Mouse (Mus musculus) frontal cortex, postnatal 10 days (tissue): ENCODE results near the gene Papss2.

ENCODE experiments used
- DNase-seq, 2 experiments: peaks; one replicate each; pipeline ENCODE4 v3.0.0; 2022; ENCODE audit warnings: low spot score in 2 of 2, mixed read lengths in 1 of 2

Papss2 gene

DNA sequence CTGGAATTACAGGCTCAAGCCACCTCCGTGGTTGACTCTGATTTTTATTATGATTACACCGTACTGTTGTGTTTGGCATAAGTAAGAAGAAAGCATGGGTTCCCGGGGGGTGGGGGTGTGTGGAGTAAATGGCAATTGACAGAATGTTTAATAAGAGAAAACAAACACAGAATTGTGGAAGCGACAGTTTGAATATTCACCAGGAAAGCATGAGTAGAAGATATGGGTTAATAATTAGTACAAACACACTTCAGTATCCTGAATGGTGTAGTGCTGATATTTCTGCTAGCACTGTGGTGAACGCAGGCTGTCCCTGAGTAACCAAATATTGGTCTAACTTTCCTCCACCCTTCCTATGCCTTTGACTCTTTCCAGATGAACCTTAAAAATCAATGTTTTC is 3.8 kb downstream of the Papss2 start:
- DNase-seq = no peak

DNA sequence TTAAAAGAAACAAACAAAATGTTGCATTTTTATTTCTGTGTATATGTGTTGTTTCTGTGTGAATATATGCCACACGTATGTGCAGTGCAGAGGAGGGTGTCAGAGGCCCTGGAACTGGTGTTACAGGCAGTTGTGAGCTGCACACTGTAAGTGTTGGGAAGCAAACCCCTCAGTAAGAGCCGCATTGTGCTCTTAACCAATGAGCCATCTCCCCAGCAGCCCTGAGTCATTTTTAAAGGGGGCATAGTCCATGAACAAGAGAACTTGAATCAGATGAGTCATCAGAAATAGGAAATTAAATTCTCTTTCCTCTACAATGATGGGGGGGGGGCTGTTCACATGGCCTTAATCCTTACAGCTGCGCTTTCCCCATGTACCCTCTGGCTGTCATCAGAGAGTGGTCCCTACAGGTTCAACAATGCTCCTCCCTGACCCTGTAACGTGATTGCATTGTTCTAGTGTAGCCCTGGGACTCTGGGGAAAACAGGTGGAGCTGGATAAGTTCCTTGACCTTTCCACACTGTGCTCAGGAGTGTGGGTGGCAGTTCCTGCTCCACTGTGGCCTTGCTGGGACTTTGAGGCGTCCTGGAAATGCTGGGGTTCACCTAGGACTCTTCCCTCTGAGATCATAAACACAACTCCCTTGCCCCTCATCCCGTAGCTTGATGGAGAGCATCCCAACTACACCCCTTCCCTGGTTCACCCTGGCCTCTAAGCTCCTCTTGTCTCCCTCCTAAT is 5.6 kb downstream of the Papss2 start:
- DNase-seq = no peak

DNA sequence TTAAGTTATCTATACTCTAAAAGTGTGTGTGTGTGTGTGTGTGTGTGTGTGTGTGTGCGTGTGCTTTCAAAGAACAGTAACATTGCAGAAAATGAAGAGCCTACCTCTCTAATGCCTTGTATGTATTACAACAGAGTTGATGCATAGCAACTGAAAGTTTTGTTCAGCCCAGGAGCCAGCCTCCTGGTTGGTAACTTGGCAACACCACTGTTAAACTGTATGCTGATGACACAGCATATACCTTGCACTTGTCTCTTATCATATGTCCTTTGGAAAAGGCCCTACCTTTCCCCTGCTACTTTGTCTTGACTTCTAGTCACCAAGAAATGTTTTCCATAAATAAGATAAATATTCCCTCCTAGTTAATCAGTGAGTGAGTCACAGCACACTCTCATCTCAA is 7.9 kb downstream of the Papss2 start:
- no peak for DNase-seq

DNA sequence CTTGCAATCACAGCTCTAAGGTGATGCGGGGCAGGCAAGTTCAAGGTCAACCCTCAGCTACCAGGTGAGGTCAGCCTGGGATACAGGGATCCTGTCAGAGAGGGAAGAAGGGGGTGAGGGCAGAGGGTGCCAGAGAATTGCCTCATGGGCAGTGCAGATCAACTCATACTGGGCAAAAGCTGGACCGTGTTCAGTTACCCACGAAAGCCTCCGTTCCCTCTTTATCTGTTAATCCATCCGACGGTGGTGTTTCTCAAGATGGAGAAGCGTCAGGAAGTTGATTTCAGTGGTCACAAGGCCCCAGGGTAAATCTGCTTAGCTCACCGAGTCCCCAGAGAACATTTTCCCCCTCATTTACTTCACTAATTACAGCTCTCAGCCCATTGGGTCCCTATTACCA is 8.5 kb downstream of the Papss2 start:
- DNase-seq = no peak

DNA sequence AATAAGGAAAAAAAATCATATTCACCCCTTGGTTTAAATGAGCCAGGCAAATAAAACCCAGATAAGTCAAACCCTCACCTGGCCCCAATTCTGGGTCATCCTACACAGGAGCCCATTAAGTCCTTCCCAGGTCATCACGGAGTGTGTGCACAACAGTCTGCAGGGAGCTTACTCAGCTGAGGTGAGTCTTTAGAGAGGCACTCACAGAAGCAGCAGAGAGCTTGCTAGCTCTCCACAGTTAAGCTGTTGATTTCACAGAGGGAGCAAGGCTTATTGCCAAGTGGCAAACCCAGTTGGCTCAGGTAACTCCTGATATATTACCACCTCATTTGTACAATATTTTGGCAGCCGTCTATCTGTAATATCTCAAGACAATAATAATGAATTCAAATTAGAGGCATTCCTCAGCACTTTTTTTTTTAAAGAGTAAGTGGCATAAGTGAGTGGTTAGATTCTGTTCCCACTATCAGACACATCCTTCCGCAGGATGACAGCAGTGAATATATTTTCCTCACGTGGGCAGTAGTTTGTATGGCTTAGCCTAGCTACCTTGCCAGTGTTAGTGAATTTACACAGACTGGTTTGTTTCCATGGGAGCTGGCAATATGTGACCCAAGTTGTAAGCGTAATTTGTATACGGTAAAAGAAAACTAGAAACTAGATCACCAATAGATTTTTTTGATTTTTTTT is 9.1 kb downstream of the Papss2 start:
- no peak for DNase-seq

DNA sequence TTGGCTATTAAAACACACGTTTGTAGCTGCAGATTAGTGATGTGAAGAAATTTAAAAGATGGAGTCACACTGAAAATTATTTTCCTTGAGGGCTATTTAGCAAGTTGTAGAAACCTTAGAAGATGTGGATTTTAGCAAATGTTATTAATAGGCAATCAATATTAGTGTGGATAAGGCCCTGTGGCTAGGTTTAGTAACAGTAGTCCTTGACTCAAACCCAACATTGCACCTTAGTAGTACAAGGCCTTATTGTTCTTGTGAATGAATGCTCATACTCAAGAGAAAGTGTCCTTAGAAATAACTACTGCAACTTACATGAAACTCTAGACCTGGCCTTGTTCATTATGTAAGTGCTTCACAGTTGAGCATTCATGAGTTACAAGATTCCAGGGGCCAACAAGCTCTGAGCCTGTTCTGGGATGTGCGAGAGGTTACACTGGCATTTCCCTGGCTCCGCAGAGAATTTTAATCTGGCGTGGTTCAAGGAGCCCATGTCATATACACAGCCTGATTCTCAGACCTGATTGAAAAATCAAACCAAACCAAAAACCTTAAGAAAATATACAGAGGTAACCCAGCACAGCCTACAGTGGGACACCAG is 10.7 kb downstream of the Papss2 start:
- DNase-seq = no peak

DNA sequence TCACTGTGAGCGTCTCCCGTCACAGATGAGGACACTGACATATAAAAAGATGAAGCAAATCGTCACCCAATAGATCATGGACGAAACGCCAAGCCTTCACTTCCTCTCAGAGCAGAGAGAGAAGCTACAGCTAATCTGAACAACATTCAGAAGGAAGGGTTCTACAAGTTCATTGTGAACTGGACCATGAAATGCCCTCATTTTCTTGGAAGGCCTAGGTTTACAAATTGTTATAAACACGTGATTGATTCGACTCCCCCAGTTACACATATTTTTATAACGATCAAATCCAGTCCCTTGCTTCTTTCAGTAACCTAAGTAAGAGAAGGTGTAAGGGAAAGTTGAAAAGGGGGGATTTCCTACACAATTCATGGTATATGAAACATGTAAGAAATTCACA is 11.4 kb downstream of the Papss2 start:
- no peak for DNase-seq

DNA sequence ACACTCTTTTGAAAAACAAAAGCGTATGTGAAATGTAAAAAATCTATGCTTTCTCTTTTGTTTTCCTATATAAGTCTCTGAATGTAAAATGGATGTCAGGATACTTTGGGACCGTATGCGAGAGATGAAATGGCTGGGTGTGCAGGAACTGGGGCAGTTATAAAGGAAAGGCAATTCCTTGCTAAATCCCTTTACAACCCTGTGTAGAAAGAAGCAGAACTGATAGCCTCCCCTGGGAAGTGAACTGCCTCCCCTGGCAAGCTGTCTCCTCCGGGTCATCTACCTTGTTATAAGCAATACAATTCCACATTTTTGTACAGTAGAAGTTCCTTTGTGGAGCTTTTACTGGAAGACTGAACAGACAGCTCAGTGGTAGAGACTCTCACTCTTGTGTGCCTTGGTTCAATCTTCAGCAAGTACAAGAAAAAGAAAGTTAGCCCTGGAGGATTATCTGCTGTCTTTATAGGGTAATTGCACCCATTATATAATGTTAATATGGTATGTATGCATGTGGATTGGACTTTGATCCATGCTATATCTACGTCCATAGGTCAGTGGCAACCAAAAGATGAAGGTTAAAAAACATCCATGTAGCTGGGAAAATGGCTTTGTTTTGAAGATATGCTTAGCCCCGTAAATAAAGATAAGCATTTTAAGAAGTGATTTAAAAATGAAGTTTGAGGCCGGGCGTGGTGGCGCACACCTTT is 15.9 kb downstream of the Papss2 start:
- DNase-seq = no peak

DNA sequence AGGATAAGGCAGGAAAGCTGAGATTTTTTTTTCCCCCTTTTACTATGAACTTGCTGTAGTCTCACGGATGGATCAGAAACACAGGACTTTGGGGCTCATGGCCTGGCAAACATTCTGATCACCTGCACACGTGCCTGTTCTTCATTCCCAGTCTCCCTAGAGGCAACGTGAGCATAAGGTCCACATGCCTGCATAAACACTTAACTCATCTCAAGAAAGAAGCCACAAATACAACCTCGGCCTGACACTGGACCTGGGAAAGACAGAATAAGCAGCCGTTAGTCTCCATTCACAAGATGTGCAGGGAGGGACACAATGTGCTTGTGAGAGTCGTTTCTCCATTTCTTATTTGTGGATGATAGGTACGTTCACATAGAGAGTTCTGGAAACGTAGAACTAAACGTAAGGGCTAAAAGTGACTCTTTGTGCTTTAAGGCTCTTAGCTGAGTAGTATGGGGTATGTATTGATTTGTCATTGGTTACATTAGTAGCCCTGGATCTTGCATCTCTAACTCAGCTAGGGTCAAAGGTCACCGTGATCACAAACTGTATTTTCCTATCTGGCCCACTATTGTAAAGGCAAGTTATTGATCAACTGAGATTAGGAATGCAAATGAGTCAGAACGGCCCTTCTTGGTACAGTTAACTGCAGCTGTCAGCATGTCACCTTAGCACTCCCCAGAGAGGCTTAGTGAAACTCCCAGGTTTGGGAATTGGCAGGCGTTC is 18.6 kb downstream of the Papss2 start:
- no peak for DNase-seq

DNA sequence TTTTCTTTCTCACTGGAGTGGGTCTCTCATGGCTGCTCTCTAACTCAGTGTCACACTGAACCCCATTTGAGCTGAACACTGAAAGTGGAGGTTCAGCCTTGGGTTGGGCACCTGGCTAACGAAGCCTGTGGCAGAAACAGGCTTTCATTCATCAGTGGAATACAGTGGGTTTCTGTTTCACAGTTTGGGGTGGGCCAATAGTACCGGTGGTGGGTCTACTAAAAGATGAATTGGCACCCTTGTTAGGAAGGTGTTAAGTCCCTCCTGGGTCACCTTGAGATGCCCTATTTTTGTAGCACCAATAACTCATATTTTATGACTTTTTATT is 19.1 kb downstream of the Papss2 start:
- no peak for DNase-seq

DNA sequence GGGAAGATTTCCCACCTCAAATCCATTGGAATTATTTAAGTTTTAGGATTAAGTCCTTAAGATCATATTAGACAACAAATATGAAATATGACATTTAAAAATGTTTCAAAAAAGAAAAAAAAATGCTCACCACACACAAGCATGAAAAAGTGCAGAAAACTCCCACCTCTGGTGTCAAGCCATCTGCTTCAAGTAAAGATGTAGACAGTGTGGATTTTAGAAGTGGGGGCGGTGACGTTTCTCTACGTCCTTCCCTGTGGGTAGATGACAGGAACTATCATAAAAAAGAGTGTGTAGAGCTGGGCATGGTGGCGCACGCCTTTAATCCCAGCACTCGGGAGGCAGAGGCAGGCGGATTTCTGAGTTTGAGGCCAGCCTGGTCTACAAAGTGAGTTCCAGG is 21.1 kb downstream of the Papss2 start:
- no peak for DNase-seq

DNA sequence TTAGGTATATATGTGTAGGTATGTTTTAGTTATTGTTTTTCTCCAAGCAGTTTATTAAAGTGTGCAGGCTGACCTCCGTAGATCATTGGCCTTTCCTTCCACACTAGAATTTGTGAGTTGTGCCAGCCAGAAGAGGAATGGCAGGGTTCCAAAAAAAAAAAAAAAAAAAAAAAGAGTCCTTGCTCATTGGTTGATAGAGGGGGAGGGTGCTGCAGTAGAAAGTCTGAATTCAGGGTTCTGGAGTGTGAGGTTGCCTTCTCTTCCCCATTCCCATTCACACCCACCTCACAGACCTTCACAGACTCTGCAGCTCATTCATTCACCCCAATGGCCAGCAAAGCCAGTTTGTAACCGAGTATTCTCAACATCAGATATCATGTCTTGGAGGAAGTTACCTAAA is 24.1 kb downstream of the Papss2 start:
- no peak for DNase-seq

DNA sequence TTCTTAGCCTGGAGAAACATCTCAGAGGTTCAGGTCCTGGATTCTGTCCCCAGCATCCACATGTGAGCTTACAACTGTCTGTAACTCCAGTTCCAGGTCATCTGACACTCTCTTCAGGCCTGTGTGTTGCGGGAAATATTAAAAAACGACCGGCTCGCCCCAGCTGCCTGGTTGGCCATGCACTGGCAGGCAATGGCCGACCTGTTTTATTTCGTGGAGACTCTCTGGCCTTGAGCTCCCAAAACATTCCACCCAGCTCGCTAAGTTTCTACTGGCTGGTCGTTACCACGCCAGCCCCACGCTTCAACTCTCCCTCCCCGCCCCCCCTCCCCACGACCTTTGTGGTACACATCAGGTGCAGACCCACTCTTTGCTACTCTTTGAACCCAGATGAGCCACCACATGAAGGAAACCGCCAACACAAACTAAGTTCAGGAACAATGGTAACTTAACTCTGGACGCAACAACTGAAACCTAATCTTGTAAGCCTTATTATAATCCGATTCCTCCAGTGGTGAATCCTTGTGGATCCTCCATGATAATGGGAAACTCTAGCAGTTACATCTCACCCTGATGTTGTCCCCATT is 25.4 kb downstream of the Papss2 start:
- DNase-seq = no peak

DNA sequence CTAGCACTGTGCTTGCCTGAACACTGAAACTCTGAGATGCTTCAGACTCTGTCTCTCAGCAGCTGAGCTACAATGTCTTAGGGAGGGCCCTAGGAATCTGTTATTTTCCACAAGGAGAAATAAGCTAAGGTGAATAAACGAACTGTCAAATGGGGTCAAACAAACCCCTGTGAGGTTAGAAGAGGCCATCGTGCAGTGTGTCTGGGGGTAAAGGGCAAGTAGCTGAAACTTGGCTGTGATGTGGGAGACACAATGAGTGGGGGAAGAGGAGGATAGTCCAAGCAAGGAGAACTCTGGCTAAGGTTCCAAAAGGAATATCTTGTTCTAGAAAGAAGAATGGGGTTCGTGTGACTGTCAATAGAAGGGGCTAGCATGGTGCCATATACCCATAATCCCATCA is 26.6 kb downstream of the Papss2 start:
- no peak for DNase-seq

DNA sequence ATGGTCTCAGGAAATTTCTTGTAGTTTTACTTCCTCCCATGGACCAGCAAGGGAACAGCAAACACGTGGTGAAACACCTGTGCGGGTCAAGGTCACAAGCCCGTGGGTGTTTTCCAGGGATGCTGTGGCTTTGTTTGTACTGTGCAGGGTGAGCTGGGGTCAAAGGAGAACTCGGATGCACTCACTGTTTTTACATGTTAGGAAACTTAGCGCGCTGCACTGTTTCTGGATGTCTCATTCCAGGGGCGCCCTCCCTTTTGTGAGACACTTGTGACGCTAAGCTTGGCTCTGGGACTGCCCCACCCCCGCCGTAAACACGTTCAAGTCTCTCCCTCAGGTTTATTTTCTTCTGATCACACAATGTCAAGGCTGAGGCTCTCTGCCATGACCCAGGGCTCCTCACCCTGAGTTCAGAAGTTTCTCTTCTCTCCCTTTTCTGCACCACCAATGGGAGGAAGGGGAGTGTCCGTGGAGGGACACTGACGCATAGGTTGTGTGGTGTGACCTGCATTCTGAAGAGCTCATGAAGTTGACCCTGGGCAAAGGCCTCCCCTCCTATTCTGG is 31.3 kb downstream of the Papss2 start:
- no peak for DNase-seq

DNA sequence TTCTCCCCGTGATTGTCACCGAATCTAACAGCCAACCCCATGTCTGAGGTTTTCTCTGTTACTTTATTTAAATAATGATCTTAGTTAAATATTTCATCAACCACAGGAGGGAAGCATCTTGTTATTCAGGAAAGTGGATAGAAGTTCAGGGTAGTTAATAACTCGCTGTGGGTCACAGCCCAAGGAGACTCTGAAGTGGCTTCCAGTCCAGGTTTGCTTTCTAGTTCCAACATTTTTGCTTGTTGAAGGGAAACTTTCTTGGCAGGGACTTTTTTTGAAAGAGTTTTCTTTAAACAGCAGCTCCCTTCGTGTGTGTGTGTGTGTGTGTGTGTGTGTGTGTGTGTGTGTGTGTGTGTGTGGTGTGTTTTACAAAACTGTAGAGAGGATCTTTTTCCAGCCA is 32.0 kb downstream of the Papss2 start:
- no peak for DNase-seq

DNA sequence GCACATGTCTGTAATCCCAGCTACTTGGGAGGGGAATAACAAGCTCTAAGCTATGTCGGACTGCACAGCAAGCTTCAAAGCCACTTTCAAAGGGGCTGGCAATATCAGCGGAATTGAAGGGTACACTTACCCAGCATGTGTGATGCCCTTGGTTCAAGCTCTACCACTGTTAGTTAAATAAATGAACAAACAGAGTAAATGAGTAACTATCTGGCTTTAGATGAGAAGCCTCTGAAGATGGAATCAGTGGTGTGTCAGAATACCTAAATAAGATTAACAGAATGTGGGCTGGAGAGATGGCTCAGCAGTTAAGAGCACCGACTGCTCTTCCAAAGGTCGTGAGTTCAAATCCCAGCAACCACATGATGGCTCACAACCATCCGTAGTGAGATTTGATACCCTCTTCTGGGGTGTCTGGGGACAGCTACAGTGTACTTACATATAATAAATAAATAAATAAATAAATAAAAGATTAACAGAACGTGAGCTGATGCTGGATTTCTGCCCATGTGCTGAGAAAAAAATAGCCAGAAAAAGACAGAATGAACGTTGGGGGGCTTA is 33.1 kb downstream of the Papss2 start:
- no peak for DNase-seq

DNA sequence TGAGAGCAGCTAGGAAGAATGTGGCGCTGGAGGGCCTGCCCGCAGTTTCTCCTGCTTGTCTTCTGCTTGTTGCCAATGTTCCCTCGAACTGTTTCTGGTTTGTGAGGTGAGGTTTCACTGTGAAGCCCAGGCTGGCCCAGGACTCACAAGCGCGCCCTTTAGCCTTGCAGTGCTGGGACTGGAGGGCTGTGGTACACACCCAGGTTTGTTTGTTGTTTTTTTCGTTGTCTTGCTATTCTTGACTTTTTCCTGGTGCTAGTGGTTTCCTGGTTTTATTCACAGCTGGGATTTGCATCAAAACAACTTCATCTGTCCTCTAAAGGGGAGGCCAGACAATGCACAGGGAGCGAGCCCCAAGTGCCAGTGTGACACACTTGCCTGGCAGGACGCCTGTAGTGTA is 39.3 kb downstream of the Papss2 start:
- no peak for DNase-seq

DNA sequence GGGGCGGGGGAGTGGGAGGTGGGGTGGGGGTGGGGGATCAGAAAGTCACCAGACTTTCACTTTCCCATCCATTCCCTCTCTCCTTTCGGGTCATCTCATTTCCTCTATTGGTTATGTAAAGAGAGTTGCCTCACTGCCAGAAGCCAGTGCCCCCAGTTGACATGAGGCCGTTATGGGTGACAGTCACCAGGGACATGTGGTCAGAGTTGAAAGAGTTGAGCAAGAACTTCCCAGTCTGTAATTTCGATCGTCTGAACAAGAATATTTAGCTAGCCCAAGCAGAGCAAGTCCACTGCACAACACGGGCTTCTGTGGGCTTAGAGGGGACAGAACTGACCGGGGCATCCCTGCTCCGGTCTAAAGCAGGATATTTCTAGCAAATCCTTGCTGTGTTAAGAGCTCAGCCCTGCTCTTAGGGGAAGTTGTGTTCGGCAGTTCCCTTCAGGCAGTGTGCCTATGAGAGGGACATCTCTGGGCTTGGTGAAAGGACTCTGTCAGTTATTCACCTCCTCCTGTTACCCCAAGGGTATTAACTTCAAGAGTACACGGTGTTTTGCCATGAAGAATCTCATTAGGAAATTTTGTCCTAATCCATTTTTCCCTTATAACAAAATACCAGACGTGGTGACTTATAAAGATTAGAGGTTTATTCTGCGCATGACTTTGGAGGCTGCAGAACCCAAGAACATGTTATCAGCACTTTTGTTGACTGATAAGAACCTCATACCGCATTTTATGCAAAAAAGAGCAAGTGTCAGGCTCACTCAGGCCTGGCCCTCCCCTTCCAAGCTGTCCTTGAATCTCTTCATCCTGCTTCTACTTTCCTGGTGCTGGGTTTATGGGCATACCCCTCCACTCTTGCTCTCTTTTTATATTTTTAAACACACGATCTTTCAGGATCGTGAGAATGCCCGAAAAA is 42.0 kb downstream of the Papss2 start:
- no peak for DNase-seq
